Mouse (Mus musculus) liver, postnatal 0 days (tissue): ENCODE measurements around the gene Pom121l2.

Source experiments
- CTCF ChIP-seq: sonication (generic); IDR thresholded peaks from 2 replicates; pipeline ENCODE4 v1.5.1; 2016; ENCODE audit warnings: antibody characterized with exemption, low read depth
- EP300 ChIP-seq: IDR thresholded peaks from 2 replicates; pipeline ENCODE4 v1.6.1; 2016; ENCODE audit warnings: antibody characterized with exemption, low read depth, mild to moderate bottlenecking

- TF ChIP-seq CTCF = no peak
- TF ChIP-seq EP300 = no peak
Observed at GRCm38 (mm10) chr13:21931740-21932139, 49.3 kb upstream of the Pom121l2 start.
